Mouse (Mus musculus) midbrain, embryonic 12.5 days (tissue): ENCODE results near the gene Adat1. TPM values are rescaled to one million over a fixed set of nuclear protein-coding genes. Genes with fewer than 3 reads are reported as not detected.

ENCODE experiments used
- ATAC-seq: fragments of 200-750 bp; cut with Nextera tagmentation; 2 replicates; pipeline ENCODE4 v1.8.0; 2017; ENCODE audit warnings: low read depth, moderate TSS enrichment, moderate library complexity; ENCODE audit not compliant: low FRiP score
- H3K27ac ChIP-seq: fragments of 300-500 bp; sonication (generic); replicated peaks from 2 replicates; pipeline ENCODE4 v1.5.1; 2016; ENCODE audit warnings: mild to moderate bottlenecking
- H3K27me3 ChIP-seq: fragments of 300-500 bp; sonication (generic); 2 replicates; pipeline ENCODE4 v1.6.1; 2016; ENCODE audit warnings: mild to moderate bottlenecking
- H3K36me3 ChIP-seq: fragments of 300-500 bp; sonication (generic); 2 replicates; pipeline ENCODE4 v1.6.1; 2016
- H3K4me1 ChIP-seq: fragments of 300-500 bp; sonication (generic); 2 replicates; pipeline ENCODE4 v1.6.1; 2016
- H3K4me2 ChIP-seq: fragments of 300-500 bp; sonication (generic); replicated peaks from 2 replicates; pipeline ENCODE4 v1.6.1; 2016; ENCODE audit warnings: mild to moderate bottlenecking, moderate library complexity
- H3K4me3 ChIP-seq: fragments of 300-500 bp; sonication (generic); 2 replicates; pipeline ENCODE4 v1.5.1; 2016; ENCODE audit warnings: mild to moderate bottlenecking
- H3K9ac ChIP-seq: fragments of 300-500 bp; sonication (generic); replicated peaks from 2 replicates; pipeline ENCODE4 v1.6.1; 2016; ENCODE audit warnings: mild to moderate bottlenecking, moderate library complexity
- H3K9me3 ChIP-seq: fragments of 300-500 bp; sonication (generic); 2 replicates; pipeline ENCODE4 v1.6.1; 2016; ENCODE audit warnings: mild to moderate bottlenecking
- WGBS: fragments of 180-500 bp; shearing (Covaris S2); methylation state at CpG from one replicate; pipeline ENCODE4 v1.1.7; 2016; 5-methylcytosine and 5-hydroxymethylcytosine counted together
- polyA plus RNA-seq: library from polyadenylated mRNA; unstranded; fragments of >200 nt; fragmentation: Nextera tagmentation; extraction: Ambion mirVana; gene quantifications from 2 replicates; pipeline ENCODE4 v1.2.1, GENCODE M21; 2016

Gene Adat1
- polyA plus RNA-seq, 1 experiment from 2014 or later, result 12.6 TPM

GRCm38 (mm10) chr8:111964849-111965561 lies 27.1 kb downstream of the Adat1 start:
- Histone ChIP-seq H3K27ac (no peak overlapping the region), H3K9ac (no peak overlapping the region), H3K27me3 (no peaks in the 10 kb centered on the region), H3K4me3 (no peak overlapping the region), H3K4me1 (no peaks in the 10 kb centered on the region), H3K36me3 (no peaks in the 10 kb centered on the region), H3K4me2 (no peak overlapping the region), H3K9me3 (no peaks in the 10 kb centered on the region)
- 83% methylated on average over 7 of the region's 7 CpGs for WGBS
- ATAC-seq, result no peak

- no peak overlapping the region for H3K4me2 ChIP-seq
- H3K4me3 ChIP-seq, result no peak overlapping the region
- no peaks in the 10 kb centered on the region for H3K9me3 ChIP-seq
- H3K9ac ChIP-seq, result no peak overlapping the region
- no peaks in the 10 kb centered on the region for H3K27me3 ChIP-seq
- ATAC-seq, result no peak
- 71% methylated on average over 5 of the region's 5 CpGs for WGBS
- no peaks in the 10 kb centered on the region for H3K4me1 ChIP-seq
- H3K36me3 ChIP-seq, result peaks cover 4% of the 10 kb centered on the region; the same call in 1 of the 2 replicates
- H3K27ac ChIP-seq, result no peak overlapping the region
Observed at GRCm38 (mm10) chr8:111964351-111964750, 27.8 kb downstream of the Adat1 start.

- no peak for ATAC-seq
- H3K27ac ChIP-seq, result no peak overlapping the region
- no peak overlapping the region for H3K4me2 ChIP-seq
- no peaks in the 10 kb centered on the region for H3K4me1 ChIP-seq
- no peaks in the 10 kb centered on the region for H3K9me3 ChIP-seq
- H3K27me3 ChIP-seq, result no peaks in the 10 kb centered on the region
- no peak overlapping the region for H3K4me3 ChIP-seq
- WGBS, result 77% methylated on average over 4 of the region's 4 CpGs
- H3K9ac ChIP-seq, result no peak overlapping the region
- peaks cover 9% of the 10 kb centered on the region; the same call in 1 of the 2 replicates for H3K36me3 ChIP-seq
Observed at GRCm38 (mm10) chr8:111963546-111963945, 28.6 kb downstream of the Adat1 start.

GRCm38 (mm10) chr8:111963091-111963490 lies 29.0 kb downstream of the Adat1 start:
- no peak overlapping the region for H3K27ac ChIP-seq
- no peak for ATAC-seq
- 68% methylated on average over 10 of the region's 10 CpGs for WGBS

GRCm38 (mm10) chr8:111962589-111962988 lies 29.5 kb downstream of the Adat1 start:
- H3K9me3 ChIP-seq, result no peaks in the 10 kb centered on the region

More at GRCm38 (mm10) chr8:111963091-111963490, 29.0 kb downstream of the Adat1 start:
- no peaks in the 10 kb centered on the region for H3K4me1 ChIP-seq
- H3K36me3 ChIP-seq, result peaks cover 9% of the 10 kb centered on the region; the same call in 1 of the 2 replicates
- H3K9me3 ChIP-seq, result no peaks in the 10 kb centered on the region
- no peaks in the 10 kb centered on the region for H3K27me3 ChIP-seq
- no peak overlapping the region for H3K9ac ChIP-seq
- no peak overlapping the region for H3K4me3 ChIP-seq
- no peak overlapping the region for H3K4me2 ChIP-seq

GRCm38 (mm10) chr8:111961330-111961729 lies 30.8 kb downstream of the Adat1 start:
- H3K27ac ChIP-seq, result no peak overlapping the region
- H3K4me1 ChIP-seq, result no peaks in the 10 kb centered on the region
- H3K9ac ChIP-seq, result no peak overlapping the region
- peaks cover 27% of the 10 kb centered on the region for H3K36me3 ChIP-seq
- no peak overlapping the region for H3K4me2 ChIP-seq
- H3K4me3 ChIP-seq, result no peak overlapping the region
- no peaks in the 10 kb centered on the region for H3K9me3 ChIP-seq
- no peak for ATAC-seq
- WGBS, result 68% methylated on average over 3 of the region's 3 CpGs
- no peaks in the 10 kb centered on the region for H3K27me3 ChIP-seq

More at GRCm38 (mm10) chr8:111962589-111962988, 29.5 kb downstream of the Adat1 start:
- H3K27ac ChIP-seq, result no peak overlapping the region
- no peak for ATAC-seq
- H3K4me1 ChIP-seq, result no peaks in the 10 kb centered on the region
- H3K27me3 ChIP-seq, result no peaks in the 10 kb centered on the region
- H3K36me3 ChIP-seq, result peaks cover 14% of the 10 kb centered on the region; the same call in 1 of the 2 replicates
- no peak overlapping the region for H3K4me3 ChIP-seq
- 88% methylated on average over 1 of the region's 1 CpGs for WGBS
- no peak overlapping the region for H3K4me2 ChIP-seq
- no peak overlapping the region for H3K9ac ChIP-seq

GRCm38 (mm10) chr8:111960591-111961321 lies 31.3 kb downstream of the Adat1 start:
- Histone ChIP-seq H3K9me3 (no peaks in the 10 kb centered on the region), H3K4me1 (no peaks in the 10 kb centered on the region), H3K9ac (no peak overlapping the region), H3K4me3 (no peak overlapping the region), H3K27ac (no peak overlapping the region), H3K4me2 (no peak overlapping the region), H3K36me3 (peaks cover 31% of the 10 kb centered on the region), H3K27me3 (no peaks in the 10 kb centered on the region)
- ATAC-seq, result no peak
- WGBS, result 78% methylated on average over 15 of the region's 15 CpGs

- Histone ChIP-seq H3K4me3 (no peak overlapping the region), H3K4me1 (no peaks in the 10 kb centered on the region), H3K27ac (no peak overlapping the region), H3K36me3 (peaks cover 60% of the 10 kb centered on the region), H3K9ac (no peak overlapping the region), H3K27me3 (no peaks in the 10 kb centered on the region), H3K4me2 (no peak overlapping the region), H3K9me3 (no peaks in the 10 kb centered on the region)
- ATAC-seq, result no peak
- WGBS, result 92% methylated on average over 2 of the region's 2 CpGs
Observed at GRCm38 (mm10) chr8:111957231-111957630, 34.9 kb downstream of the Adat1 start.

GRCm38 (mm10) chr8:111955879-111956278 lies 36.2 kb downstream of the Adat1 start:
- 89% methylated on average over 5 of the region's 5 CpGs for WGBS
- Histone ChIP-seq H3K9me3 (no peaks in the 10 kb centered on the region), H3K4me2 (no peak overlapping the region), H3K4me3 (no peak overlapping the region), H3K27ac (no peak overlapping the region), H3K9ac (no peak overlapping the region), H3K4me1 (no peaks in the 10 kb centered on the region), H3K27me3 (no peaks in the 10 kb centered on the region), H3K36me3 (peaks cover 72% of the 10 kb centered on the region)
- ATAC-seq, result no peak

GRCm38 (mm10) chr8:111954844-111955594 lies 37.1 kb downstream of the Adat1 start:
- WGBS, result 92% methylated on average over 4 of the region's 4 CpGs
- Histone ChIP-seq H3K27me3 (no peaks in the 10 kb centered on the region), H3K9me3 (no peaks in the 10 kb centered on the region), H3K4me2 (no peak overlapping the region), H3K27ac (no peak overlapping the region), H3K4me3 (no peak overlapping the region), H3K36me3 (peaks cover 77% of the 10 kb centered on the region), H3K4me1 (no peaks in the 10 kb centered on the region), H3K9ac (no peak overlapping the region)
- no peak for ATAC-seq

GRCm38 (mm10) chr8:111951936-111952335 lies 40.2 kb downstream of the Adat1 start:
- Histone ChIP-seq H3K4me3 (no peak overlapping the region), H3K27me3 (no peaks in the 10 kb centered on the region), H3K4me1 (no peaks in the 10 kb centered on the region), H3K9me3 (no peaks in the 10 kb centered on the region), H3K4me2 (no peak overlapping the region), H3K9ac (no peak overlapping the region), H3K27ac (no peak overlapping the region), H3K36me3 (peaks cover 80% of the 10 kb centered on the region)
- ATAC-seq, result no peak
- 95% methylated on average over 5 of the region's 5 CpGs for WGBS

GRCm38 (mm10) chr8:111951317-111951716 lies 40.8 kb downstream of the Adat1 start:
- no peak overlapping the region for H3K4me3 ChIP-seq
- H3K9me3 ChIP-seq, result no peaks in the 10 kb centered on the region
- H3K27ac ChIP-seq, result no peak overlapping the region
- 96% methylated on average over 7 of the region's 7 CpGs for WGBS
- no peaks in the 10 kb centered on the region for H3K27me3 ChIP-seq
- no peak for ATAC-seq
- no peak overlapping the region for H3K9ac ChIP-seq
- peaks cover 78% of the 10 kb centered on the region for H3K36me3 ChIP-seq
- H3K4me1 ChIP-seq, result no peaks in the 10 kb centered on the region
- H3K4me2 ChIP-seq, result no peak overlapping the region
